Mouse (Mus musculus): ENCODE results near the gene Mtln. TPM values are rescaled to one million over a fixed set of nuclear protein-coding genes. Genes with fewer than 3 reads are reported as not detected.

Mtln gene
- polyA plus RNA-seq, 1 experiment = 55.4 TPM

GRCm38 (mm10) chr2:127742637-127743036 lies 49.7 kb downstream of the Mtln start:
- Histone ChIP-seq H3K4me3 (ENCODE audit: control insufficient read depth, insufficient read depth, low read length) (no peak overlapping the region), H3K27ac (ENCODE audit: control insufficient read depth, insufficient read depth, low read length) (no peak overlapping the region), H3K4me1 (replicated peaks; ENCODE audit: control insufficient read depth, insufficient read depth, low read length) (no peaks in the 10 kb centered on the region), H3K27me3 (ENCODE audit: control insufficient read depth, insufficient read depth, low read length) (no peaks in the 10 kb centered on the region), H3K36me3 (ENCODE audit: control insufficient read depth, insufficient read depth, low read length) (no peaks in the 10 kb centered on the region)
- TF ChIP-seq POLR2A (IDR thresholded peaks at IDR 0.05; ENCODE audit: control insufficient read depth, extremely low read depth, insufficient read depth, low read length, poor library complexity) (no peak), CTCF (IDR thresholded peaks at IDR 0.05; ENCODE audit: borderline replicate concordance, control insufficient read depth, extremely low read depth, insufficient read depth, low read length, poor library complexity) (no peak)
- WGBS = 87% methylated on average over 3 of the region's 3 CpGs
- no peak for DNase-seq

Other genes with a start within 250 kb of the Mtln start
- 2.3 and 3.2 TPM in 2 replicates for gene Zfp661, start 205.4 kb downstream of the Mtln start, polyA plus RNA-seq (2012; rRNA removed)
- gene Mrps5, start 205.3 kb downstream of the Mtln start, polyA plus RNA-seq (2012; rRNA removed) = 84.0 and 91.9 TPM in 2 replicates
- gene Mal, start 135.8 kb downstream of the Mtln start, polyA plus RNA-seq (2012; rRNA removed) = 0.37 and 1.2 TPM in 2 replicates
- gene Mall, start 62.6 kb downstream of the Mtln start, polyA plus RNA-seq (2012; rRNA removed) = 7.4 and 8.1 TPM in 2 replicates
- gene Nphp1, start 3.6 kb downstream of the Mtln start, polyA plus RNA-seq (2012; rRNA removed) = 5.5 and 5.6 TPM in 2 replicates
- gene Bub1, start 39.4 kb upstream of the Mtln start, polyA plus RNA-seq (2012; rRNA removed) = 9.9 and 10.6 TPM in 2 replicates
- gene Acoxl, start 46.4 kb upstream of the Mtln start, polyA plus RNA-seq (2012; rRNA removed) = 1.7 and 1.9 TPM in 2 replicates